Mouse (Mus musculus) intestine, embryonic 14.5 days (tissue): Measurements from ENCODE around the gene Tprn. TPM values are rescaled to one million over a fixed set of nuclear protein-coding genes. Genes with fewer than 3 reads are reported as not detected.

Experiments used
- ATAC-seq: fragments of 200-750 bp; cut with Nextera tagmentation; replicated peaks from 2 replicates; pipeline ENCODE4 v1.8.0; 2017; ENCODE audit warnings: low read depth, moderate number of reproducible peaks, moderate TSS enrichment, moderate library complexity; ENCODE audit not compliant: low FRiP score, low TSS enrichment
- DNase-seq: peaks from one replicate; pipeline ENCODE4 v3.0.0-alpha.2; 2018; ENCODE audit warnings: low spot score
- H3K27ac ChIP-seq: fragments of 300-500 bp; sonication (generic); 2 replicates; pipeline ENCODE4 v1.5.1; 2014; ENCODE audit warnings: low read depth, mild to moderate bottlenecking, control low read depth
- H3K27me3 ChIP-seq: fragments of 300-500 bp; sonication (generic); replicated peaks from 2 replicates; pipeline ENCODE4 v1.6.1; 2014; ENCODE audit warnings: low read length, control low read depth; ENCODE audit not compliant: control insufficient read depth, insufficient read depth
- H3K36me3 ChIP-seq: fragments of 300-500 bp; sonication (generic); 2 replicates; pipeline ENCODE4 v1.6.1; 2014; ENCODE audit warnings: low read length, control low read depth; ENCODE audit not compliant: control insufficient read depth, insufficient read depth
- H3K4me1 ChIP-seq: fragments of 300-500 bp; sonication (generic); replicated peaks from 2 replicates; pipeline ENCODE4 v1.6.1; 2014; ENCODE audit warnings: low read length, control low read depth, mixed read lengths; ENCODE audit not compliant: control insufficient read depth, insufficient read depth
- H3K4me2 ChIP-seq: fragments of 300-500 bp; sonication (generic); 2 replicates; pipeline ENCODE4 v1.6.1; 2014; ENCODE audit warnings: low read length
- H3K4me3 ChIP-seq: fragments of 300-500 bp; sonication (generic); 2 replicates; pipeline ENCODE4 v1.5.1; 2014; ENCODE audit warnings: low read depth, low read length, control low read depth, mixed read lengths
- H3K9ac ChIP-seq: fragments of 300-500 bp; sonication (generic); 2 replicates; pipeline ENCODE4 v1.6.1; 2014; ENCODE audit warnings: mild to moderate bottlenecking, low read length
- H3K9me3 ChIP-seq: fragments of 300-500 bp; sonication (generic); 2 replicates; pipeline ENCODE4 v1.6.1; 2016; ENCODE audit warnings: low read length, control low read depth; ENCODE audit not compliant: control insufficient read depth
- WGBS: fragments of 180-500 bp; shearing (Covaris S2); extraction: QIAGEN DNeasy Blood & Tissue Kit; methylation state at CpG from one replicate; pipeline ENCODE4 v1.1.7; 2014; 5-methylcytosine and 5-hydroxymethylcytosine counted together
- polyA plus RNA-seq: library from polyadenylated mRNA; unstranded; fragments of >200 nt; fragmentation: Nextera tagmentation; extraction: Ambion mirVana; gene quantifications from 2 replicates; pipeline ENCODE4 v1.2.1, GENCODE M21; 2014

Tprn gene
- polyA plus RNA-seq, 1 experiment from 2014 or later, result 7.8 TPM

DNA sequence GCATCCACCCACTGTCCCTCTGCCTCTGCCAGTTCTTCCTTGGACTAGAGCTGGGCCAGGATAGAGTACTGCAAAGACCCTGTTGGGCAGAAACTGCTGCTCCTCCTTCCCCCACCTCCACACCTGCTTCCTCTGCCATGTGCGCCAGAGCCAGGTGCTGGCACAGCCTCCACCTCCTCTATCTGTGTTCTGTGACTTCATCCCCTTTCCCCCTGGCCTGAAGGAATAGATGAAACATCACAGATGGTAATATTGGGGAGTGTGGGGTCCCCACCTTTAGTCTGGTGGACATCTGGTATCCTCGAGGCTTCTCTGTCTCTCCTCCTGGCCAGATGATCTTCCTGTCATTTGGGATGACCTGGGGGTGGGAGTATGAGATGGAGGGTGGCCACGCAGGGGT is 41.0 kb downstream of the Tprn start:
- no peak overlapping the region for H3K4me3 ChIP-seq
- no peak overlapping the region for H3K4me2 ChIP-seq
- no peak overlapping the region for H3K27ac ChIP-seq
- DNase-seq (no peak), ATAC-seq (no peak)
- H3K4me1 ChIP-seq, result peaks cover 3% of the 10 kb centered on the region; the same call in 1 of the 2 replicates
- H3K27me3 ChIP-seq, result peaks cover 44% of the 10 kb centered on the region
- whole genome bisulfite sequencing, result 73% methylated on average over 3 of the region's 3 CpGs
- no peaks in the 10 kb centered on the region for H3K36me3 ChIP-seq
- H3K9me3 ChIP-seq, result no peaks in the 10 kb centered on the region
- no peak overlapping the region for H3K9ac ChIP-seq

DNA sequence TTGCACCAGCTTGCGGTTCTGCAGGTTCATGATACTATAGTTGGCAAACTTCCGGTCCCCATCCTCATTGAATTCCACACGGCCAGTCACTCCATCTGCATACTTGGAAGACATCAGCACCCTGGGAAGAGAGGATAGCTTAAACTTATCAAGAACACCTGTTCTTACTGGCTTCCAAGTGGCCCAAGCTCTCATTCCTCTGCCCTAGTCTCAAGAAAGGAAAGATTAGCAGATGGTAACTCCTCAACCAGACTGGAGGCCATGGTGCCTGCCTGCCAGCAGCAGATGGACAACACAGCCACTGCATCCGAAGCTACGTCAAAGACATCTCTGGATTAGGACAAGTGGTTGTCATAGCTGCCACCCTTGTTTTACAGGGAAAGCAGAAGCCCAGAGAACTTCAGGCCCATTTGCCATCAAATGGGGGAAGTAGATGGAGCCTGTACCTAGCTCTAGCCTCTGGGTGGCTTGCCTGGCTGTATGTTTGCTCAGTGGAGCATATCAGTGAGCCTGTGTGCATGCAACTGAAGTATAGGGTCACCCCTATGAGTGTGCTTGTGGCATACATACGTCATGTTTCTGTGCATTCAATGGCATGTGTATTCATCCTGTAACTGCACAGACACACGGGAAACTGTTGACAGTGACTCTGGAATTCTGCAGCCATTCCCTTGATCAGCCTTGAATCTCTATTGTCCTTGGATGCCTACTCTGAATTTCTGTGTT is 41.7 kb downstream of the Tprn start:
- Histone ChIP-seq H3K4me2 (peak overlapping the region; percentile 80), H3K27me3 (peaks cover 50% of the 10 kb centered on the region), H3K9ac (no peak overlapping the region), H3K9me3 (no peaks in the 10 kb centered on the region), H3K4me3 (0 out of 2 replicates have a peak overlapping the region, but pooled peaks have one; percentile 42), H3K4me1 (peaks cover 3% of the 10 kb centered on the region; the same call in 1 of the 2 replicates), H3K27ac (no peak overlapping the region), H3K36me3 (no peaks in the 10 kb centered on the region)
- no peak for DNase-seq
- 70% methylated on average over 7 of the region's 7 CpGs for WGBS
- ATAC-seq, result no peak

DNA sequence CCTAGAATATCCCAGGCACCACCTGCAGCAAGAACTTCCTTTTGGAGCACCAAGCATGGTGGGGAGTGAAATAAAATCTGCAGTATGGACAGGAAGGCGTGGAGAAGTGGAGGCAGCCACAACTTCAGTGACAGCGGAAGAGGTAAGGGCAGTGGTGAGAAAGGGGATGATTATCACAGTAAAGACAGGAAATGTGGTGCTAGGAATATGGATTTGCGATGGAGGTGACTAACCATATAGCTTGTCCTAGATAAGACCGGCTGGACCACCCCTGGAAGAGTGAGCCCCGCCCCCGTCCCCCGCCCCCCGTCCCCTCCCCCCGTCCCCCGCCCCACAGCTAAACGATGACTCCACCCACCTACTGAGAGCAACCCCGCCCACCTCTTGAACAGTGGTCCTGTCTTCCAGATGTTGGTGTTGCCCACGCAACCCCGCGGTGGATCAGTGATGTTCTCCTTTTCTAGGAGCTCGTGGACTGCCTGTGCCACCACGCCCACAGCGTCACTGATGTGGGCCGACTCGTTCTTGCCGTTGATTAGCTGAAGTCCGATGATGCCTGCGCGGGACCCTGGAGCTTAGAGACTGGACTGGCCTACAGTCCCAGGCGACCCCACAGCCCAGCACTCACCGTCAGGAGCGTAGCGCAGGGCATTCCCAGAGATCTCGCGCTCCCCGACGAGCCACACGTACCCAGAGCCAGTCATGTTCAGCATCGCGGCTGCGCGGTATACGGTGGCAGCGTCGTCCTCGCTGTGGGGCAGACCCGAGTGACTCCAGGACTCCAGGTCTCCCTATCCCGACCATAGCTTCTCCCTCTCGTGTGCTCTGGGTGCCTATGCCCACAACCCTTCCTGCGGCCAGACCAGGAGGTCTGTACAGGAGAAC is 42.5 kb downstream of the Tprn start:
- Histone ChIP-seq H3K36me3 (no peaks in the 10 kb centered on the region), H3K4me1 (peaks cover 3% of the 10 kb centered on the region; the same call in 1 of the 2 replicates), H3K27ac (no peak overlapping the region), H3K4me2 (peak overlapping the region; percentile 80), H3K9ac (peak overlapping the region; percentile 32; the same call in 1 of the 2 replicates), H3K9me3 (no peaks in the 10 kb centered on the region), H3K4me3 (peak overlapping the region; percentile 42), H3K27me3 (peaks cover 56% of the 10 kb centered on the region)
- DNase-seq (peak; percentile 72), ATAC-seq (peak; percentile 66)
- 2% methylated on average over 45 of the region's 45 CpGs for WGBS

DNA sequence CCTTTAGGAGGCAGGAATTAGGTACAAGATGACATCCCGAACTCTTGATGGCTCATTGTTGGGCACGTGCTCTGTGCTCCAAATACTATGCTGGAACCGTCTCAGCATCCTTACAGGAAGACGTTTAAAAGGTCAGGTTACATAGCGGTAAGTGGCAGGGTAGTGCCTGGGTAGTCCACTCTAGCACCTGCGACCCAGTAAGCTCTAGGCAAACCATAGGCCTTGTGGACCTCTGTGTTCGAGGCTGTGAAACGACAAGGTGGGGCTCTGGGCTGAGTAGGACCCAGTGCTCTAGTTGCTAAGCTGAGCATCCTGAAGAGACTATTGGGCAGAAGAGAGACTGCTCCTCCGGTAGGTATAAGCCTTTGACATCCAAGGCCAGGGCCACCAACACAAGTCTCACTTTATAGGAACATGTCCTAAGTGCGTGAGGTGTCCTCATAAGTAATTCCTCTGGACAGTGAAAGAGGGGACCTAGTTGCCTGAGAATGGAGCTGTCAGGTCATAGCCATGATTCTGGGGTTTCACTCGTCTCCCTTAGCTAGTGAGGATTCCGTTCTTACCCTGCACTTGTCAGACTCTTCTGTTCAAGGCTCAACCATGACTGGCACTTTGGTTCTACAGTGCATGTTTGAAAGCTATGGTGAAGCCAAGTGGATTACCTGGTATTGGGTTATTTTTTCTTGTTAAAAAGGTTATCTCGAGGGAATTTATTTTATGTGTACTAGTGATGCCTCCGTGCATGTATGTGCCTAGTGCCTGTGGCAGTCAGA is 43.4 kb downstream of the Tprn start:
- ATAC-seq (no peak), DNase-seq (no peak)
- WGBS, result 53% methylated on average over 14 of the region's 14 CpGs
- Histone ChIP-seq H3K4me2 (peak overlapping the region; percentile 80), H3K27me3 (peaks cover 64% of the 10 kb centered on the region), H3K4me3 (peak overlapping the region; percentile 42; the same call in 1 of the 2 replicates), H3K9me3 (no peaks in the 10 kb centered on the region), H3K27ac (no peak overlapping the region), H3K9ac (no peak overlapping the region), H3K4me1 (peaks cover 3% of the 10 kb centered on the region; the same call in 1 of the 2 replicates), H3K36me3 (no peaks in the 10 kb centered on the region)

DNA sequence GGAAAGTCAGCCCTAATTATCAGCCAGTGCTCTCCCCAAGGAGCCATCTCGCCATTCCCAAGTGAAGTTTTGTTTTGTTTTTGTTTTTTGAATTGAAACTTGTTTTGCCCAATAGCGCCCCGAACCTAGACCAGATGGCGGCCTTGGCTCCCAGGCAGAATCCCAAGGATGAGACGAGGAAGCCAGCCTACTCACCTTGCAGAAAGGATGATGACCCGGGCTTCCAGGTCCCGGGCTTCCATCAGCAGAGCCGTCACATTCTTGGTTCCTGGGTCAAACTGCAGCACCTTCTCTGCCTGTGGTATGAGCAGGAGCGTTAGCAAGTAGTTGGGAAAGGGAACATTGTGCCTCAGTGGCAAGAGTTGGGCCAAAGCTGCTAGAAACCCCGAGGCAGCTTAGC is 47.8 kb downstream of the Tprn start:
- Histone ChIP-seq H3K9me3 (no peaks in the 10 kb centered on the region), H3K36me3 (no peaks in the 10 kb centered on the region), H3K4me3 (no peak overlapping the region), H3K9ac (no peak overlapping the region), H3K4me1 (peaks cover under 1% of the 10 kb centered on the region; the same call in 1 of the 2 replicates), H3K4me2 (no peak overlapping the region), H3K27me3 (peaks cover 83% of the 10 kb centered on the region), H3K27ac (no peak overlapping the region)
- DNase-seq, result no peak
- ATAC-seq, result no peak
- 53% methylated on average over 10 of the region's 10 CpGs for whole genome bisulfite sequencing

DNA sequence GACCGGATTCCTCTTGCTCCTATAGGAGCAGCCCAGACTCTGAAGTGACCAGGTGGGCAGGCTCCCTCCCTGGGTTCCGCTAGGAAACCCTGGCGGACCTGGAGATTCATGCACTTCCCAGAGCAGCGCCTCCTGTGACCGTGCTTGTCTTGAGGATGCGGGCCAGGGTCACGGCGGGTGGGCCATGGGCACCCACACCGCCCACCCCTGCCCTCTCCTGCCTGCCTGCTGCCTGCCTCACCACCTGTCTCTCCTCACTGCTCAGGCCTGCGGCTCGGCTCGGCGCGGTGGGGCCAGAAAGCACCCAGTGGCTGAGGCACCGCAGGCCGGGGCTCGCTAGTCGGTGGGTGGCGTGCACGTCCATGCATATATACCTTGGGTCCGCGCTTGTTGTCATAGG is 48.6 kb downstream of the Tprn start:
- Histone ChIP-seq H3K27ac (no peak overlapping the region), H3K4me3 (peak overlapping the region; percentile 11; the same call in 1 of the 2 replicates), H3K27me3 (peaks cover 77% of the 10 kb centered on the region), H3K4me1 (no peaks in the 10 kb centered on the region), H3K9ac (no peak overlapping the region), H3K36me3 (no peaks in the 10 kb centered on the region), H3K4me2 (peak overlapping the region; percentile 33), H3K9me3 (no peaks in the 10 kb centered on the region)
- DNase-seq (no peak), ATAC-seq (no peak; the same call in 1 of the 2 replicates)
- WGBS, result 2% methylated on average over 22 of the region's 22 CpGs

DNA sequence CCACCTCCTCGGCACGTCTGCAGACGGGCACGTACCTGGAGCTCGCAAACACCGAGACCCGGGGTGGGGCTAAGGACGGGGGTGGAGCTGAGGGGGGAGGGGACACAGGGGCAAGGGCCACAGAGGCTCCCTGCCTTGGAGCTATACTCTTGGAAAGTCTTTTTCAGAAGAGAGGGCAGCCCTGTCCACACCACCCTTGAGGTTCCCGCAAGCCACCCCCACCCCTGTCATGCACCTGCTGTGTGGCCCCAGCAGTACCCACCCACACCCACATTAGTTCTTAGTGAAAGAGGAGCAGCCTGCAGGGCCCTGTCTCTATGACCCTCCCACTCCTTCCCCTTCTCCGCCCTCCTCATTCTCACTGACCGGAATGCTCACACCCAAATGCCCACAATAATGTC is 49.1 kb downstream of the Tprn start:
- H3K4me2 ChIP-seq, result peak overlapping the region; percentile 33
- H3K36me3 ChIP-seq, result no peaks in the 10 kb centered on the region
- H3K27ac ChIP-seq, result no peak overlapping the region
- H3K27me3 ChIP-seq, result peaks cover 78% of the 10 kb centered on the region
- WGBS, result 3% methylated on average over 11 of the region's 11 CpGs
- no peak overlapping the region for H3K4me3 ChIP-seq
- H3K9me3 ChIP-seq, result no peaks in the 10 kb centered on the region
- H3K9ac ChIP-seq, result no peak overlapping the region
- ATAC-seq (peak; percentile 74), DNase-seq (no peak)
- no peaks in the 10 kb centered on the region for H3K4me1 ChIP-seq
